Mouse (Mus musculus) myocyte (in vitro differentiated cells): Measurements from ENCODE around the gene Sdhd.

Experiments used
- E2F4 ChIP-seq: IDR thresholded peaks from one replicate; pipeline ENCODE4 v1.6.1; 2011; ENCODE audit warnings: mild to moderate bottlenecking, control low read depth, moderate library complexity; ENCODE audit not compliant: insufficient read depth
- POLR2A ChIP-seq: IDR thresholded peaks from one replicate; pipeline ENCODE4 v1.6.1; 2011; ENCODE audit warnings: low read depth, mild to moderate bottlenecking, control low read depth, moderate library complexity; ENCODE audit not compliant: insufficient read length

GRCm38 (mm10) chr9:50616161-50616560 is 12.5 kb upstream of the Sdhd start:
- TF ChIP-seq POLR2A = no peak
- no peak for TF ChIP-seq E2F4
